Mouse (Mus musculus): Measurements from ENCODE around the gene Ltbp2. TPM values are rescaled to one million over a fixed set of nuclear protein-coding genes. Genes with fewer than 3 reads are reported as not detected.

The Ltbp2 gene
- polyA plus RNA-seq, 1 experiment = 8.1 TPM

DNA sequence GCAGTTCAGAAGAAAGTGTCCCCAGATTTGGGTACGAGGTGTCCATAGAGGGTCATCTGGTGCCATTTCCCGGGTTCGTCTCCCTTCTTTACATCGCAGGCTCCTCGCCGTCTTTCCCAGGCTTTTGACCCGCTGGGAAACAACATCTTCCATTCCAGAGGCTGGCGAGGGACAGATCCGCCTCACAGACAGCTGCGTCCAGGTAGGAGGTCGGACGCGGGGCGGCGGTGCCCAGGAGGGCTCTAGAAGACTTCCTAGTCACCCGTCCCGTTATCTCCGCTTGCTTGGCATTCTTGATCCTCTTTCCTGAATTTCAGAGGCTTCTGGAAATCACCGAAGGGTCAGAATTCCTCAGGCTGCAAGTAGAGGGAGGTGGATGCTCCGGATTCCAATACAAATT, 102.9 kb downstream of the Ltbp2 start:
- H3K4me3 ChIP-seq (ENCODE audit: low read depth, low read length) = peak overlapping the region; percentile 79
- peaks cover 10% of the 10 kb centered on the region; the same call in 1 of the 2 replicates for H3K4me1 ChIP-seq (ENCODE audit: control insufficient read depth, insufficient read depth, insufficient read length, low read length)
- H3K27me3 ChIP-seq (ENCODE audit: control insufficient read depth, insufficient read depth, low read length) = no peaks in the 10 kb centered on the region
- WGBS = under 1% methylated on average over 20 of the region's 20 CpGs
- peaks cover 2% of the 10 kb centered on the region; the same call in 1 of the 2 replicates for H3K36me3 ChIP-seq (ENCODE audit: control insufficient read depth, insufficient read depth, low read length)
- no peak for TF ChIP-seq POLR2A (IDR thresholded peaks at IDR 0.05; ENCODE audit: low read depth, low read length)
- H3K27ac ChIP-seq (ENCODE audit: insufficient read depth, low read depth, low read length) = 0 out of 2 replicates have a peak overlapping the region, but pooled peaks have one; percentile 10

DNA sequence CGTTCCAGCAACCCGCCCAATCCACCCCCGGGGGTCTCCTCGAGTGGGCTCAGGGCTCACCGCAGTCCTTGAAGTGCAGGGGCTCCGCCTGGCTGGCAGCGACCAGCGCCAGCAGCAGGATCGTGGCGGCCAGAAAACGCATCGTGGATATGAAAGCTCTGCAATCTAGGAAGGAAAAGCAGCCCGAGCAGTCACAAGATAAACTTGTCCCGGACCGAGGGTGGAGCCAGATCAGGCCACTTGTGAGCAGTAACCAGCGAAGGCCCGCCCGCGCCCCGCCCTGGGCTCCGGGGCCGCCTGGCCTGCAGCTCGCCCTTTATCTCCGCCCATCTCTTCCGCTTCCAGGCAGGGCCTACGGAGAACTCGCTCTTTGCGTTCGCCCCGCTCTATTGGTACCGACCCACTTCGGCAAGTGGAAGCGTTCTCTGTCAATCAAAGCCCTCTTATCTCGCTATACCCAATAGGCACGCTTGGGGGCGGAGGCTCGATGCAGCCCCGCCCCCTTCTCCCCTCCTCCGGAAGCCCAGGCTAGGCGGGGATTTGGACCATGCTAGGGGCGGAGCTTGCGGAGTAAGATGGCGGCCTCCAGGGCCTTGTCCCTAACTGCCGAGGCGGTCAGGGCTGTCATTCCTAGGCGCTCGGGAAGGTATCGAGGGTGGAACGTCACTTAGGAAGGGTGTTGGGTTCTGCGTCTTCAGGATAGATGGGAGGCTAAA, 103.4 kb downstream of the Ltbp2 start, which contains the start of the genes Npc2 and Isca2:
Gene Npc2, minus strand, starts transcription at position 427 of the 716 bp plus-strand sequence.
Gene Isca2, plus strand, starts transcription at position 526 of the 716 bp plus-strand sequence.
- TF ChIP-seq CTCF (IDR thresholded peaks at IDR 0.05; ENCODE audit: extremely low read depth, insufficient read length, insufficient replicate concordance, low read depth, low read length) (no peak), POLR2A (IDR thresholded peaks at IDR 0.05; ENCODE audit: low read depth, low read length) (peak; percentile 96)
- Histone ChIP-seq H3K4me1 (ENCODE audit: control insufficient read depth, insufficient read depth, insufficient read length, low read length) (peaks cover 10% of the 10 kb centered on the region; the same call in 1 of the 2 replicates), H3K27ac (ENCODE audit: insufficient read depth, low read depth, low read length) (peak within 1 kb of the TSS; percentile 90), H3K27me3 (ENCODE audit: control insufficient read depth, insufficient read depth, low read length) (no peaks in the 10 kb centered on the region), H3K4me3 (ENCODE audit: low read depth, low read length) (peak within 1 kb of the TSS; percentile 85), H3K36me3 (ENCODE audit: control insufficient read depth, insufficient read depth, low read length) (peaks cover 2% of the 10 kb centered on the region; the same call in 1 of the 2 replicates)
- under 1% methylated on average over 50 of the region's 50 CpGs for WGBS

DNA sequence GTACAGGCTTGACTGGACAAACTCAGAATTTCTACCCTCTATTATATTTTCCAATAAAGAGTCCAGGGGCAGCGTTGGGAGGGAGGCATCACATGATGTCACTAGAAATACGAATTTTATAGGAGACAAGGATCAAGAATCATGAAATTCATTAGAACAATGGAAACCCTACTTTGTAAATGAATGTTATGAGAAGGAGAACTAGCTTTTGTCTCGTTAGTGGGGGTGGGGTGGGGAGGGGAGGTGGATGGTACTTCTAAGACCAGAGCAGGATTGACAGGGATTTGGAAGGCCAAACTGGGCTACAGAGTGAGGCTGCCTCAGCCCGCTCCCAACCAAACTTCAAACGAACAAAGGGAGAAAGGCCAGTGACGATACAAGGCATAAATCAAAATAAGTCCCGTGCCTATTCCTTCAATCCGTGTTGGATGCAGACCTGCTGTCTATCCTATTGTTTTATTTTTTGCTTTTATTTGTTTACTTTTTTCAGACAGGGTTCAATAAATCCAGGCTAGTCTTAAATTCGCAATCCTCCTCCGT, 104.3 kb downstream of the Ltbp2 start:
- WGBS = 2% methylated on average over 10 of the region's 10 CpGs
- H3K36me3 ChIP-seq (ENCODE audit: control insufficient read depth, insufficient read depth, low read length) = peaks cover 2% of the 10 kb centered on the region; the same call in 1 of the 2 replicates
- H3K27me3 ChIP-seq (ENCODE audit: control insufficient read depth, insufficient read depth, low read length) = no peaks in the 10 kb centered on the region
- TF ChIP-seq POLR2A (IDR thresholded peaks at IDR 0.05; ENCODE audit: low read depth, low read length) (no peak), CTCF (IDR thresholded peaks at IDR 0.05; ENCODE audit: extremely low read depth, insufficient read length, insufficient replicate concordance, low read depth, low read length) (no peak)
- H3K4me3 ChIP-seq (ENCODE audit: low read depth, low read length) = peak overlapping the region; percentile 85
- peaks cover 10% of the 10 kb centered on the region; the same call in 1 of the 2 replicates for H3K4me1 ChIP-seq (ENCODE audit: control insufficient read depth, insufficient read depth, insufficient read length, low read length)
- peak overlapping the region; percentile 90; the same call in 1 of the 2 replicates for H3K27ac ChIP-seq (ENCODE audit: insufficient read depth, low read depth, low read length)

DNA sequence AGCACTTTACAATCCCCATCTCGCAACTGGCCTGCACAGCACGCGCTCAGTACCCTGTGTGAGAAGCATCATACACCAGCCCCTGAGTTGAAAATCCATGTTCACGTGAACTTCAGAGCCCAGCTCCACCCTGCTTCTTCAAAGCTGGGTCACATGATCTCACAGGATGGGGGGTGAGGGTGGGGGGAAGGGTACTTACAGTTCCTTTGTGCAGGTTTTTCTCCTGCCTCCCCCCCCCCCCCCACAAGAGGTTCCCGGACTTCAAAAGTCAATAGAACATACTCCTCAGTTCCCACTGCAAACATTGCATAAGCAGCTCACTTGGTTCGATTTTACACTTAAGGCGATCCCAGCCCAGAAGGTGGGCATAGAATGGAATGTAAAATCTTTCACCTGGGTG, 106.7 kb downstream of the Ltbp2 start:
- no peak overlapping the region for H3K27ac ChIP-seq (ENCODE audit: insufficient read depth, low read depth, low read length)

DNA sequence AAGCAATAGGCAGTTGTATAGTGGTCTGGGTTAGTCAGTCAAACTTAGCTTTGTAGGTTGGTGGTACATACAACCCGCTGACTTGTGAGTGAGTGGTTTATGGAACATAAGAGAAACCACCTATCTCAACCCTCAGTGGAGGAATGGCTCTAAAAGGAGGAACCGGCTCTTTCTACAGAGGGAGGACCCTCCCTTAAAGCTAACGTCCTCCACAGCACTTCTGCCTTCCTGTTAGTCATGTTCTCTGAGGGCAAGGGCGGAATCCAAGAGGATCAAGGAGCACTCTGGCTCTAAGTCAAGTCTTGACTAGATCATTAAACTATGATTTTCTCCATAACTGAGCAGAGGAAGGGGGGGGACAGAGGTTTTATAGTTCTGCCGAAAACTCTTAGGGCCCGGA, 108.8 kb downstream of the Ltbp2 start:
- Histone ChIP-seq H3K27ac (ENCODE audit: insufficient read depth, low read depth, low read length) (no peak overlapping the region), H3K36me3 (ENCODE audit: control insufficient read depth, insufficient read depth, low read length) (peaks cover 20% of the 10 kb centered on the region), H3K27me3 (ENCODE audit: control insufficient read depth, insufficient read depth, low read length) (no peaks in the 10 kb centered on the region), H3K4me3 (ENCODE audit: low read depth, low read length) (no peak overlapping the region), H3K4me1 (ENCODE audit: control insufficient read depth, insufficient read depth, insufficient read length, low read length) (peaks cover 3% of the 10 kb centered on the region; the same call in 1 of the 2 replicates)
- TF ChIP-seq POLR2A (IDR thresholded peaks at IDR 0.05; ENCODE audit: low read depth, low read length) = no peak
- no peak for TF ChIP-seq CTCF (IDR thresholded peaks at IDR 0.05; ENCODE audit: extremely low read depth, insufficient read length, insufficient replicate concordance, low read depth, low read length)
- WGBS = 80% methylated on average over 6 of the region's 6 CpGs

More for the DNA sequence above, 106.7 kb downstream of the Ltbp2 start:
- H3K4me3 ChIP-seq (ENCODE audit: low read depth, low read length) = no peak overlapping the region
- peaks cover 9% of the 10 kb centered on the region for H3K36me3 ChIP-seq (ENCODE audit: control insufficient read depth, insufficient read depth, low read length)
- WGBS = 80% methylated on average over 7 of the region's 7 CpGs
- TF ChIP-seq CTCF (IDR thresholded peaks at IDR 0.05; ENCODE audit: extremely low read depth, insufficient read length, insufficient replicate concordance, low read depth, low read length) (no peak), POLR2A (IDR thresholded peaks at IDR 0.05; ENCODE audit: low read depth, low read length) (no peak)
- H3K27me3 ChIP-seq (ENCODE audit: control insufficient read depth, insufficient read depth, low read length) = no peaks in the 10 kb centered on the region
- peaks cover 10% of the 10 kb centered on the region; the same call in 1 of the 2 replicates for H3K4me1 ChIP-seq (ENCODE audit: control insufficient read depth, insufficient read depth, insufficient read length, low read length)

DNA sequence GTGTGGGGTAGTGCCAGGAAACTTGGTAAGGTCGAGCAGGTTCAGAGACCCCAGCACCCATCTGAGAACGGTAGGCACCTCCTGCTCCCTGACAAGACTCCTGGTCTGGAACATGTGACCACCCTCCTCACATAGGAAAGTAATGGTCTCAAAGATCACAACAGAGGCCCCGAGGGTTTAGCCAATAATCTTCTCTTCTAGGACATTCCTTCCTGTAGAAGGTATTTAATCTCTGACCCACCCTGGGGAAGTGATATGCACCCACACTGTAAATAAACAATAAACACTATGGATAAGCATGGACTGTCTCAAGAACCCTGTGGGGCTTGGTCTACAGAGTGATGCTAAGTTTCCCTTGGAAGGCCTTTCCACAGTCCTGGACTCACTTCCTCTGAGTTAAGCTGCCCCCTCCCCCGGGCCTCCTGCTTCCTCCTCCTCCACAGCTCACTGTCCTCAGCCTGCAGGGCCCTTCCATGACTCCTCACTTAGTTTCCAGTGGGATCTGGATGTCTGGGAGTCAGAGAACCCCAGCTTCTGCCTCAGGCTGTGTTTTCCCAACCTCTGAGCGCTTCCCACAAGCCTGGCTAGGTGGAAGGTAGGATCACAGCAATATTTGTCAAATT, 110.1 kb downstream of the Ltbp2 start:
- H3K4me1 ChIP-seq (ENCODE audit: control insufficient read depth, insufficient read depth, insufficient read length, low read length) = 0 out of 2 replicates have a peak, but pooled peaks cover 2% of the 10 kb centered on the region
- no peaks in the 10 kb centered on the region for H3K27me3 ChIP-seq (ENCODE audit: control insufficient read depth, insufficient read depth, low read length)
- 50% methylated on average over 5 of the region's 5 CpGs for WGBS
- H3K27ac ChIP-seq (ENCODE audit: insufficient read depth, low read depth, low read length) = no peak overlapping the region
- TF ChIP-seq CTCF (IDR thresholded peaks at IDR 0.05; ENCODE audit: extremely low read depth, insufficient read length, insufficient replicate concordance, low read depth, low read length) = no peak
- TF ChIP-seq POLR2A (IDR thresholded peaks at IDR 0.05; ENCODE audit: low read depth, low read length) = no peak
- H3K4me3 ChIP-seq (ENCODE audit: low read depth, low read length) = no peak overlapping the region
- peaks cover 20% of the 10 kb centered on the region for H3K36me3 ChIP-seq (ENCODE audit: control insufficient read depth, insufficient read depth, low read length)

DNA sequence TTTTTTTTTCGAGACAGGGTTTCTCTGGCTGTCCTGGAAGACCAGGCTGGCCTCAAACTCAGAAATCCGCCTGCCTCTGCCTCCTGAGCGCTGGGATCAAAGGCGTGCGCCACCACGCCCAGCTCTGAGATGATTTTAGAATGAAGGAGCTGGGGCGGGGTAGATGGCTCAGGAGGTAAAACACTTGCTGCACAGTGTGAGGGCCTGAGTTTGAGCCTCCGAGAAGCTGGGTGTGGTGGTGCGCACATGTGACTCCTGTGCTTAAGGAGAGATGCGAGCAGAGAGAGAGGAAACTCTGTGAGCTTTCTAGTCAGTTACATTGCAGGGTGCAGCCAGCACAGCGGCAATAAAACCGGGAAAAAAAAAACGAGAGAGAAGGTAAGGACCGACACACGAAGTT, 110.8 kb downstream of the Ltbp2 start:
- no peak overlapping the region for H3K4me3 ChIP-seq (ENCODE audit: low read depth, low read length)
- H3K27ac ChIP-seq (ENCODE audit: insufficient read depth, low read depth, low read length) = no peak overlapping the region
- no peak for TF ChIP-seq CTCF (IDR thresholded peaks at IDR 0.05; ENCODE audit: extremely low read depth, insufficient read length, insufficient replicate concordance, low read depth, low read length)
- TF ChIP-seq POLR2A (IDR thresholded peaks at IDR 0.05; ENCODE audit: low read depth, low read length) = no peak
- peaks cover 22% of the 10 kb centered on the region for H3K36me3 ChIP-seq (ENCODE audit: control insufficient read depth, insufficient read depth, low read length)
- H3K27me3 ChIP-seq (ENCODE audit: control insufficient read depth, insufficient read depth, low read length) = no peaks in the 10 kb centered on the region
- H3K4me1 ChIP-seq (ENCODE audit: control insufficient read depth, insufficient read depth, insufficient read length, low read length) = no peaks in the 10 kb centered on the region
- WGBS = 83% methylated on average over 15 of the region's 15 CpGs

All from small intestine, adult 2 months (tissue).